ENCODE assay signal across 8 mouse cellular contexts in the genomic region with DNA sequence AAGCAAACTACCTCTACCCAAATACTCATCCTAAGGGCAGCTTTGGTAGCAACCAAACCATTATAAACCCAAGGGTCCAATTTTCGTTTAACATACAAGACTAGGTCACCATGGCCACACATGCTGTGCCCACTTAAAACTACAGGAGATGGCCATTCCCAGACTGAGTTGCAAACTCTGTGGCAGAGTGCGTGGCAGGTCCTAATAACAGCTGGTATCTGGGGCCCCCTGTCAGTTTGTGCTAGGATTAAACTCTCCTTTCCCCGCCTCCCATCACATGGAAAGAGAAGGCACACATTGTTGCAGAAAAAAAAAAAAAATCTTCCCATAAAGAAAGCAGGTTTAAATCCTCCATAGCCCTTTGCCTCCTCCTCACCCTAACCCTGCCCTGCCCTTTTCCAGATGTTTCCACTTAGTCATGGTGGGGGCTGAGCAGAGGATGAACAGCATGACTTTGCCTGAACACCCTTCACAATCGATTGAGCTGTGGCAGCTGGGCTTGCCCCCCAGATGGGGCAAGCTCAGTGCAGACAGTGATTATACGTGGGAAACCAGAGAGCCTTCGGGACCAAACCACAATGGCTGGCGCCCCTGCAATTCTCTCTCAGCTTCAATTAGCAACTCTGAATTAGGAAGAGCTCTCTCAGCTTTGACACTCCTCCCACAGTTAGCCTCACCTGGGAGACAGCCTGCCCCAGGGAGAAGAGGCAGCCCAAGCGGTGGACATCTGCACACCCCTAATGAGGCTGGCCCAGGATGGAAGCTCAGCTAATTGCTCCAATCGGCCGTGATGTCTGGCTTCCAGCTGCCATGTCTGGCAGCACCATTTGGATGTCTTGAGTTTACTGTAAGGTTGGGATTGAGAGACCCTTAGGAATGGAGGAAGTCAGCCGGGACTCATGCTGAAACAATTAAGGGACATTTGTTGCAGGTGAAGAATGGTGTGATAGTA.
A peak's percentile ranks its signal among the peaks of the same experiment; 100 is the strongest.
DNase-seq lines count a peak whose midpoint lies in the region.
"Had no signal": no experiment of that assay in that cellular context is flagged by ENCODE, and none has a peak within 500 bp of the region (broad histone marks: within the 10 kb centered on the region; RNA-seq: fewer than 3 reads in every experiment).

No protein-coding gene starts in this region.

- H3K4me3 ChIP-seq in midbrain, embryonic 10.5 days, result no peak overlapping the region
- H3K4me3 ChIP-seq: megakaryocyte, embryonic 14.5 days had no signal

- 52% methylated on average over 11 of the region's 11 CpGs for WGBS in midbrain, embryonic 10.5 days

- peaks cover 27% of the 10 kb centered on the region for H3K4me1 ChIP-seq in midbrain, embryonic 10.5 days
- H3K4me1 ChIP-seq: megakaryocyte, embryonic 14.5 days had no signal

- H3K9me3 ChIP-seq in midbrain, embryonic 10.5 days (replicated peaks), result no peaks in the 10 kb centered on the region
- H3K9me3 ChIP-seq: megakaryocyte, embryonic 14.5 days had no signal

- peak; percentile 80 for DNase-seq in Muller cell, postnatal 12 days (ENCODE audit: inconsistent ontology term)
- DNase-seq in embryo, embryonic 11.5 days (ENCODE audit: low read depth, low spot score), result peak; percentile 64
- DNase-seq in gastrocnemius, adult 8-10 months (ENCODE audit: low spot score in 2 of 2), result peak; percentile 4 to 11
- peak; percentile 67 for DNase-seq in midbrain, embryonic 10.5 days (ENCODE audit: low spot score)
- no peak for DNase-seq in thymus, postnatal 36 days
- DNase-seq in adrenal gland, postnatal 14 days, result no peak
- no peak for DNase-seq in testis, postnatal 14 days (ENCODE audit: low spot score)

- H3K36me3 ChIP-seq in midbrain, embryonic 10.5 days, result no peaks in the 10 kb centered on the region

- H3K27me3 ChIP-seq in midbrain, embryonic 10.5 days (ENCODE audit: low read depth, poor library complexity, severe bottlenecking), result no peaks in the 10 kb centered on the region
- H3K27me3 ChIP-seq: megakaryocyte, embryonic 14.5 days had no signal

- H3K27ac ChIP-seq in midbrain, embryonic 10.5 days (replicated peaks), result peak overlapping the region; percentile 62

Comparison
In these comparisons a context has a peak if more than half of its experiments do, and no peak if none do; other contexts are left out.
1. DNase-seq: peak in Muller cell, postnatal 12 days (single experiment), embryo, embryonic 11.5 days (single experiment), gastrocnemius, adult 8-10 months (2 of 2) and midbrain, embryonic 10.5 days (single experiment); none in thymus, postnatal 36 days (0 of 2), adrenal gland, postnatal 14 days (single experiment) and testis, postnatal 14 days (single experiment).